Mouse (Mus musculus): ENCODE measurements around the gene Cyct. TPM values are rescaled to one million over a fixed set of nuclear protein-coding genes. Genes with fewer than 3 reads are reported as not detected.

The Cyct gene
- total RNA-seq, 2 experiments from 2014 or later: not detected

GRCm38 (mm10) chr2:76326161-76326560, 34.1 kb downstream of the Cyct start:
- no peak overlapping the region for H3K4me3 ChIP-seq
- TF ChIP-seq CTCF (conservative IDR thresholded peaks at IDR 0.05): no peak
- H3K27ac ChIP-seq: no peak overlapping the region
- DNase-seq (ENCODE audit: low spot score in 2 of 2): no peak

GRCm38 (mm10) chr2:76324463-76324862, 35.8 kb downstream of the Cyct start:
- TF ChIP-seq CTCF (conservative IDR thresholded peaks at IDR 0.05): no peak
- DNase-seq (ENCODE audit: low spot score in 2 of 2): no peak
- H3K27ac ChIP-seq: no peak overlapping the region
- no peak overlapping the region for H3K4me3 ChIP-seq

- DNase-seq (ENCODE audit: low spot score in 2 of 2): no peak
- H3K27ac ChIP-seq: no peak overlapping the region
- TF ChIP-seq CTCF (conservative IDR thresholded peaks at IDR 0.05): no peak
Observed at GRCm38 (mm10) chr2:76323185-76323875, 36.9 kb downstream of the Cyct start.

GRCm38 (mm10) chr2:76320336-76320735, 39.9 kb downstream of the Cyct start:
- no peak for DNase-seq (ENCODE audit: low spot score in 2 of 2)
- TF ChIP-seq CTCF (conservative IDR thresholded peaks at IDR 0.05): no peak

More at GRCm38 (mm10) chr2:76323185-76323875, 36.9 kb downstream of the Cyct start:
- no peak overlapping the region for H3K4me3 ChIP-seq

GRCm38 (mm10) chr2:76319231-76319630, 41.0 kb downstream of the Cyct start:
- TF ChIP-seq CTCF (conservative IDR thresholded peaks at IDR 0.05): no peak
- Histone ChIP-seq H3K4me3 (no peak overlapping the region), H3K27ac (no peak overlapping the region)
- DNase-seq (ENCODE audit: low spot score in 2 of 2): no peak

More at GRCm38 (mm10) chr2:76320336-76320735, 39.9 kb downstream of the Cyct start:
- Histone ChIP-seq H3K4me3 (no peak overlapping the region), H3K27ac (no peak overlapping the region)

Small RNA genes within 50 kb of the gene (microRNA-seq; reads per million reads assigned to microRNA genes)
- 0 reads per million in 2 experiments for gene Gm44337

Other genes with a start within 250 kb of the Cyct start
- gene Pde11a, start 21.7 kb downstream of the Cyct start, total RNA-seq (2021): 10 to 100 TPM; 16.3 to 16.4 TPM
- 10 to 100 TPM; 43.9 to 44.0 TPM for gene Rbm45, start 9.5 kb upstream of the Cyct start, total RNA-seq (2021)
- 10 to 100 TPM; 59.0 to 63.3 TPM for gene Osbpl6, start 46.1 kb upstream of the Cyct start, total RNA-seq (2021)